Mouse (Mus musculus): ENCODE results near the gene Akr1b8.
"Not testable (repeated sequence)": the region's sequence is repeated elsewhere in the genome, so short reads cannot be mapped to it uniquely, and the experiment has no call there.

The Akr1b8 gene

GRCm38 (mm10) chr6:34353658-34354353, at the start of gene Akr1b8:
Akr1b8 (plus strand) TSS chr6:34354119.
- no peak for DNase-seq (ENCODE audit: low spot score)

- DNase-seq (ENCODE audit: low spot score), result no peak
Observed at GRCm38 (mm10) chr6:34304675-34305241, 49.2 kb upstream of the Akr1b8 start.

- no peak for DNase-seq (ENCODE audit: low spot score)
Observed at GRCm38 (mm10) chr6:34306797-34307196, 47.1 kb upstream of the Akr1b8 start.

- no peak for DNase-seq (ENCODE audit: low spot score)
Observed at GRCm38 (mm10) chr6:34309526-34309925, 44.4 kb upstream of the Akr1b8 start.

- no peak for DNase-seq (ENCODE audit: low spot score)
Observed at GRCm38 (mm10) chr6:34310023-34310595, 43.8 kb upstream of the Akr1b8 start.

GRCm38 (mm10) chr6:34313386-34313785, 40.5 kb upstream of the Akr1b8 start:
- no peak for DNase-seq (ENCODE audit: low spot score)

GRCm38 (mm10) chr6:34313921-34314320, 40.0 kb upstream of the Akr1b8 start:
- no peak for DNase-seq (ENCODE audit: low spot score)

GRCm38 (mm10) chr6:34316854-34317771, 36.8 kb upstream of the Akr1b8 start, which contains the start of gene Akr1b3:
Akr1b3 (minus strand) TSS chr6:34317478.
- DNase-seq (ENCODE audit: low spot score), result peak; percentile 66

GRCm38 (mm10) chr6:34318172-34318571, 35.7 kb upstream of the Akr1b8 start:
- DNase-seq (ENCODE audit: low spot score), result peak; percentile 16

- DNase-seq (ENCODE audit: low spot score), result no peak
Observed at GRCm38 (mm10) chr6:34318636-34319035, 35.3 kb upstream of the Akr1b8 start.

- no peak for DNase-seq (ENCODE audit: low spot score)
Observed at GRCm38 (mm10) chr6:34322121-34322520, 31.8 kb upstream of the Akr1b8 start.

- DNase-seq (ENCODE audit: low spot score), result no peak
Observed at GRCm38 (mm10) chr6:34331379-34331778, 22.5 kb upstream of the Akr1b8 start.

- DNase-seq (ENCODE audit: low spot score), result not testable (repeated sequence)
Observed at GRCm38 (mm10) chr6:34331804-34332203, 22.1 kb upstream of the Akr1b8 start.

- no peak for DNase-seq (ENCODE audit: low spot score)
Observed at GRCm38 (mm10) chr6:34334673-34335072, 19.2 kb upstream of the Akr1b8 start.

GRCm38 (mm10) chr6:34337799-34338198, 16.1 kb upstream of the Akr1b8 start:
- no peak for DNase-seq (ENCODE audit: low spot score)

- DNase-seq (ENCODE audit: low spot score), result no peak
Observed at GRCm38 (mm10) chr6:34341991-34342390, 11.9 kb upstream of the Akr1b8 start.

- DNase-seq (ENCODE audit: low spot score), result no peak
Observed at GRCm38 (mm10) chr6:34342476-34342875, 11.4 kb upstream of the Akr1b8 start.

- DNase-seq (ENCODE audit: low spot score), result no peak
Observed at GRCm38 (mm10) chr6:34343426-34343825, 10.5 kb upstream of the Akr1b8 start.

- DNase-seq (ENCODE audit: low spot score), result no peak
Observed at GRCm38 (mm10) chr6:34344135-34344850, 9.6 kb upstream of the Akr1b8 start.

- no peak for DNase-seq (ENCODE audit: low spot score)
Observed at GRCm38 (mm10) chr6:34344935-34345334, 9.0 kb upstream of the Akr1b8 start.

GRCm38 (mm10) chr6:34346096-34346898, 7.6 kb upstream of the Akr1b8 start:
- DNase-seq (ENCODE audit: low spot score), result peak; percentile 71
